16 mouse cellular contexts compared by ENCODE assay signal in genomic region chr13:71272431-71272830, GRCm38 (mm10).
A peak's percentile ranks its signal among the peaks of the same experiment; 100 is the strongest.
DNase-seq lines count a peak whose midpoint lies in the region; ATAC-seq and TF ChIP-seq lines count a peak whose summit lies in the region.
"Had no signal": no experiment of that assay in that cellular context is flagged by ENCODE, and none has a peak within 500 bp of the region (broad histone marks: within the 10 kb centered on the region; RNA-seq: fewer than 3 reads in every experiment).

No protein-coding gene starts in this region.

- H3K4me2 ChIP-seq in intestine, postnatal 0 days (replicated peaks; ENCODE audit: low read depth): no peak overlapping the region
- no peak overlapping the region for H3K4me2 ChIP-seq in intestine, embryonic 16.5 days (ENCODE audit: low read depth, low read length)
- no peak overlapping the region for H3K4me2 ChIP-seq in stomach, embryonic 16.5 days (ENCODE audit: low read depth, low read length)
- H3K4me2 ChIP-seq in forebrain, embryonic 15.5 days (replicated peaks): no peak overlapping the region
- H3K4me2 ChIP-seq: embryonic facial prominence, embryonic 13.5 days; heart, embryonic 15.5 days; intestine, embryonic 15.5 days had no signal

- H3K9me3 ChIP-seq in intestine, postnatal 0 days (ENCODE audit: control insufficient read depth): no peaks in the 10 kb centered on the region
- H3K9me3 ChIP-seq in intestine, embryonic 16.5 days (ENCODE audit: control insufficient read depth, low read length): no peaks in the 10 kb centered on the region
- no peaks in the 10 kb centered on the region for H3K9me3 ChIP-seq in stomach, embryonic 16.5 days (replicated peaks; ENCODE audit: control insufficient read depth, low read length)
- no peaks in the 10 kb centered on the region for H3K9me3 ChIP-seq in forebrain, embryonic 15.5 days
- H3K9me3 ChIP-seq: embryonic facial prominence, embryonic 13.5 days; heart, embryonic 15.5 days; hindbrain, embryonic 10.5 days; intestine, embryonic 15.5 days; limb, embryonic 10.5 days had no signal

- H3K27ac ChIP-seq in intestine, postnatal 0 days (ENCODE audit: low read depth, low read length): no peak overlapping the region
- H3K27ac ChIP-seq in intestine, embryonic 16.5 days (ENCODE audit: low read length): no peak overlapping the region
- peak overlapping the region; percentile 43; the same call in 1 of the 2 replicates for H3K27ac ChIP-seq in stomach, embryonic 16.5 days (ENCODE audit: low read length)
- no peak overlapping the region for H3K27ac ChIP-seq in forebrain, embryonic 15.5 days (replicated peaks)
- H3K27ac ChIP-seq: embryonic facial prominence, embryonic 13.5 days; heart, embryonic 15.5 days; hindbrain, embryonic 10.5 days; intestine, embryonic 15.5 days; limb, embryonic 10.5 days; liver, embryonic 14.5 days had no signal

- H3K36me3 ChIP-seq in intestine, postnatal 0 days (ENCODE audit: control insufficient read depth, insufficient read depth): no peaks in the 10 kb centered on the region
- H3K36me3 ChIP-seq in intestine, embryonic 16.5 days (ENCODE audit: control insufficient read depth, insufficient read depth, low read length): no peaks in the 10 kb centered on the region
- H3K36me3 ChIP-seq in stomach, embryonic 16.5 days (ENCODE audit: control insufficient read depth, insufficient read depth, low read length): no peaks in the 10 kb centered on the region
- H3K36me3 ChIP-seq in forebrain, embryonic 15.5 days: no peaks in the 10 kb centered on the region
- H3K36me3 ChIP-seq: embryonic facial prominence, embryonic 13.5 days; heart, embryonic 15.5 days; hindbrain, embryonic 10.5 days; intestine, embryonic 15.5 days; limb, embryonic 10.5 days had no signal

- no peak overlapping the region for H3K4me3 ChIP-seq in intestine, postnatal 0 days (ENCODE audit: low read depth, low read length)
- H3K4me3 ChIP-seq in intestine, embryonic 16.5 days (ENCODE audit: low read length): no peak overlapping the region
- no peak overlapping the region for H3K4me3 ChIP-seq in stomach, embryonic 16.5 days (replicated peaks; ENCODE audit: low read length)
- no peak overlapping the region for H3K4me3 ChIP-seq in forebrain, embryonic 15.5 days
- H3K4me3 ChIP-seq: embryonic facial prominence, embryonic 13.5 days; heart, embryonic 15.5 days; hindbrain, embryonic 10.5 days; intestine, embryonic 15.5 days; limb, embryonic 10.5 days had no signal

- H3K9ac ChIP-seq in intestine, postnatal 0 days (ENCODE audit: low read depth, low read length): no peak overlapping the region
- H3K9ac ChIP-seq in intestine, embryonic 16.5 days (ENCODE audit: low read depth, low read length): no peak overlapping the region
- H3K9ac ChIP-seq in stomach, embryonic 16.5 days (ENCODE audit: low read length): no peak overlapping the region
- H3K9ac ChIP-seq in forebrain, embryonic 15.5 days (replicated peaks): no peak overlapping the region
- H3K9ac ChIP-seq: embryonic facial prominence, embryonic 13.5 days; heart, embryonic 15.5 days; intestine, embryonic 15.5 days; liver, embryonic 14.5 days had no signal

- no peaks in the 10 kb centered on the region for H3K4me1 ChIP-seq in intestine, postnatal 0 days (replicated peaks; ENCODE audit: control insufficient read depth, insufficient read depth, low read length)
- no peaks in the 10 kb centered on the region for H3K4me1 ChIP-seq in intestine, embryonic 16.5 days (ENCODE audit: control insufficient read depth, insufficient read depth, low read length)
- no peaks in the 10 kb centered on the region for H3K4me1 ChIP-seq in stomach, embryonic 16.5 days (ENCODE audit: control insufficient read depth, insufficient read depth, low read length)
- H3K4me1 ChIP-seq in forebrain, embryonic 15.5 days: 0 out of 2 replicates have a peak, but pooled peaks cover 1% of the 10 kb centered on the region
- H3K4me1 ChIP-seq: heart, embryonic 15.5 days; hindbrain, embryonic 10.5 days; intestine, embryonic 15.5 days had no signal

- no peak for TF ChIP-seq CTCF in intestine, postnatal 0 days (IDR thresholded peaks at IDR 0.05; ENCODE audit: low read depth)

- 57% methylated on average over 5 of the region's 5 CpGs for WGBS in intestine, postnatal 0 days
- 62% methylated on average over 5 of the region's 5 CpGs for WGBS in intestine, embryonic 16.5 days
- 57% methylated on average over 5 of the region's 5 CpGs for WGBS in stomach, embryonic 16.5 days
- 86% methylated on average over 5 of the region's 5 CpGs for WGBS in forebrain, embryonic 15.5 days

- DNase-seq in adipocyte (ENCODE audit: low spot score): peak; percentile 26
- peak; percentile 97 for DNase-seq in kidney, adult 9 months
- DNase-seq in left cerebral cortex, postnatal 36 days (ENCODE audit: low spot score in 2 of 2): no peak
- DNase-seq: cerebellum, adult 11-12 months; thymus, postnatal 25 days had no signal

- no peaks in the 10 kb centered on the region for H3K27me3 ChIP-seq in intestine, postnatal 0 days (replicated peaks; ENCODE audit: control insufficient read depth, insufficient read depth, low read length)
- H3K27me3 ChIP-seq in intestine, embryonic 16.5 days (replicated peaks; ENCODE audit: control insufficient read depth, insufficient read depth, low read length): no peaks in the 10 kb centered on the region
- H3K27me3 ChIP-seq in stomach, embryonic 16.5 days (ENCODE audit: control insufficient read depth, insufficient read depth, low read length): no peaks in the 10 kb centered on the region
- H3K27me3 ChIP-seq in forebrain, embryonic 15.5 days: no peaks in the 10 kb centered on the region
- H3K27me3 ChIP-seq: embryonic facial prominence, embryonic 13.5 days; heart, embryonic 15.5 days; intestine, embryonic 15.5 days had no signal

- ATAC-seq in intestine, postnatal 0 days: peak; percentile 40; the same call in 1 of the 2 replicates
- no peak for ATAC-seq in intestine, embryonic 16.5 days
- no peak for ATAC-seq in stomach, embryonic 16.5 days (ENCODE audit: insufficient read depth, low FRiP score)
- no peak for ATAC-seq in forebrain, embryonic 15.5 days (replicated peaks)
- ATAC-seq: intestine, embryonic 15.5 days; lung, postnatal 0 days had no signal

- intact Hi-C loops in left cerebral cortex, postnatal 36 days (cut with DNase I): no loop called here

Comparison
In these comparisons a context has a peak if more than half of its experiments do, and no peak if none do; other contexts are left out.
1. DNase-seq: peak in adipocyte (single experiment) and kidney, adult 9 months (single experiment); none in left cerebral cortex, postnatal 36 days (0 of 2).